Mouse (Mus musculus): ENCODE measurements around the gene Fam162a.
A peak's percentile ranks its signal among the peaks of the same experiment; 100 is the strongest.
"Not testable (repeated sequence)": the region's sequence is repeated elsewhere in the genome, so short reads cannot be mapped to it uniquely, and the experiment has no call there.

Gene Fam162a

GRCm38 (mm10) chr16:36062534-36062933 is 8.9 kb downstream of the Fam162a start:
- DNase-seq (ENCODE audit: low read depth, low spot score), result not testable (repeated sequence)

- DNase-seq (ENCODE audit: low read depth, low spot score), result no peak
These were observed 13.4 kb downstream of the Fam162a start for GRCm38 (mm10) chr16:36057933-36058475.

GRCm38 (mm10) chr16:36056416-36056815 is 15.0 kb downstream of the Fam162a start:
- no peak for DNase-seq (ENCODE audit: low read depth, low spot score)

GRCm38 (mm10) chr16:36054920-36055319 is 16.5 kb downstream of the Fam162a start:
- DNase-seq (ENCODE audit: low read depth, low spot score), result no peak

- DNase-seq (ENCODE audit: low read depth, low spot score), result no peak
These were observed 17.7 kb downstream of the Fam162a start for GRCm38 (mm10) chr16:36053524-36054275.

GRCm38 (mm10) chr16:36051491-36051890 is 19.9 kb downstream of the Fam162a start:
- DNase-seq (ENCODE audit: low read depth, low spot score), result no peak

- no peak for DNase-seq (ENCODE audit: low read depth, low spot score)
These were observed 23.9 kb downstream of the Fam162a start for GRCm38 (mm10) chr16:36047538-36047937.

- no peak for DNase-seq (ENCODE audit: low read depth, low spot score)
These were observed 27.4 kb downstream of the Fam162a start for GRCm38 (mm10) chr16:36043964-36044363.

- DNase-seq (ENCODE audit: low read depth, low spot score), result no peak
These were observed 28.3 kb downstream of the Fam162a start for GRCm38 (mm10) chr16:36043073-36043472.

GRCm38 (mm10) chr16:36041625-36042020 is 29.8 kb downstream of the Fam162a start:
- DNase-seq (ENCODE audit: low read depth, low spot score), result no peak

- DNase-seq (ENCODE audit: low read depth, low spot score), result peak; percentile 84
These were observed 30.5 kb downstream of the Fam162a start, which contains the start of gene Wdr5b for GRCm38 (mm10) chr16:36040640-36041624. Gene Wdr5b (plus strand): TSS chr16:36041190.

- not testable (repeated sequence) for DNase-seq (ENCODE audit: low read depth, low spot score)
These were observed 43.3 kb downstream of the Fam162a start for GRCm38 (mm10) chr16:36028120-36028519.

GRCm38 (mm10) chr16:36016335-36016734 is 55.1 kb downstream of the Fam162a start:
- no peak for DNase-seq (ENCODE audit: low read depth, low spot score)

GRCm38 (mm10) chr16:36008396-36008795 is 63.0 kb downstream of the Fam162a start:
- no peak for DNase-seq (ENCODE audit: low read depth, low spot score)

- not testable (repeated sequence) for DNase-seq (ENCODE audit: low read depth, low spot score)
These were observed 72.5 kb downstream of the Fam162a start for GRCm38 (mm10) chr16:35998852-35999251.

All from WW6 (cell line).